Mouse (Mus musculus): ENCODE results near the gene Ralbp1. TPM values are rescaled to one million over a fixed set of nuclear protein-coding genes. Genes with fewer than 3 reads are reported as not detected.
A peak's percentile ranks its signal among the peaks of the same experiment; 100 is the strongest.

Gene Ralbp1
- polyA plus RNA-seq, 1 experiment from 2014 or later, result 46.4 TPM

DNA sequence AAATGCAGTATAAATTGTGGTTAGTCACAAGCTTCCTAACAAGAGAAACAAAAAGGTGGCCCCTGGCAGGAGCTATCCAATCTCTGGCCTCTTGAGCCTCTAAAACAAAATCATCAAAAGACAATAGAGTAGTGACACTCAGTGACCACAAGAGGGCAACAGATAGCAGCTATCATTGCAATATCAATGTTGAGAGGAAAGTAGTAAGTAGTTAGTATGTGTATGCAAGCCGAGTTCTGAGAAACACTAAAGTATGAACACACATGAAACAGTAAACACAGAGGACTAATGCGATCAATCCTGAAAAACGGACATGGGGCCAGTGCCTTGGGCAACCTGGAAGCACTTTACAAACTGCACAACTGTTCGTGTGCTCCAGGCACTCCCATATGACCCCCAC, 20.9 kb downstream of the Ralbp1 start:
- Histone ChIP-seq H3K4me1 (replicated peaks) (no peaks in the 10 kb centered on the region), H3K27me3 (ENCODE audit: insufficient read depth, poor library complexity, severe bottlenecking) (no peaks in the 10 kb centered on the region), H3K4me3 (no peak overlapping the region), H3K9me3 (no peaks in the 10 kb centered on the region), H3K36me3 (peaks cover 46% of the 10 kb centered on the region), H3K27ac (no peak overlapping the region)
- no peak for DNase-seq (ENCODE audit: low spot score)
- 44% methylated on average over 4 of the region's 4 CpGs for WGBS

DNA sequence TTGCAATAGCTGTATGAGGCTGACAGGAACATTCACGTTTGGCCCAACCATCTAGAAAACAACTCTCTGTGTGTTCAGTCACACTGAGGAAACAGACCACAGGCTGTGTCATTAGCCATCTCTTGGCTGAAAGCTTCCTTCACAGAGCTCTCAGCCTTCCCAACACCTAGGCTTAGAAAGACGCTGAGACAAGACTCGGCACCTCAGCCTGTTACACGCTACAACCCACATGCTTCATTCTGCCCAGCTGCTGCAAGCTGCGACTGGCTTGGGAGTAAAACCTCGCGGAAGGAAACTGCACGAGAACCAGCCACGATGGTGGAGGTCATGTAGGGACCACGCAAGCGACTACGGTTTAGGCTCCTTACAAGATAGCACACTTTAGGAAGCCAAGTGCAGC, 21.8 kb downstream of the Ralbp1 start:
- Histone ChIP-seq H3K4me1 (replicated peaks) (no peaks in the 10 kb centered on the region), H3K36me3 (peaks cover 51% of the 10 kb centered on the region), H3K27me3 (ENCODE audit: insufficient read depth, poor library complexity, severe bottlenecking) (no peaks in the 10 kb centered on the region), H3K4me3 (no peak overlapping the region), H3K27ac (no peak overlapping the region), H3K9me3 (no peaks in the 10 kb centered on the region)
- no peak for DNase-seq (ENCODE audit: low spot score)
- WGBS, result 95% methylated on average over 12 of the region's 12 CpGs

DNA sequence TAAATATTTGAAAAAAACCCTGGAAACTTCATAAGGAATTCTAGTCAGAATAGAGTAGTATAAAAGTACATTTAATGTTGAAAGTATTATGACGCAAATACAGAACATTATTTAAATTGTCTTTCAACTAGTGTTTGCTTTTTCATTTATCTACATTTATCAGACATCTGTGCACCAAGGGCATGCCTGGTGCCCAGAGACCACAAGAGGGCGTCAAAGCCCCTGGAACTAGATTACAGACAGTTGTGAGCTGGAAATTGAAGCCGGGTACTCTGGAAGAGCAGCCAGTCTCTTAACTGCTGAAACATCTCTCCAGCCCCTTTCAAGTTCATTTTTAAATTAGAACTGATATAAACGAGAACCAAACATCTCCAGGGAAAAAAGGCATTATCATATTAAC, 23.0 kb downstream of the Ralbp1 start:
- H3K4me1 ChIP-seq (replicated peaks), result no peaks in the 10 kb centered on the region
- H3K36me3 ChIP-seq, result peaks cover 62% of the 10 kb centered on the region
- WGBS, result 61% methylated on average over 4 of the region's 4 CpGs

GRCm38 (mm10) chr17:65857617-65858016, 28.0 kb downstream of the Ralbp1 start:
- Histone ChIP-seq H3K36me3 (peaks cover 79% of the 10 kb centered on the region), H3K27ac (no peak overlapping the region), H3K4me3 (no peak overlapping the region), H3K27me3 (ENCODE audit: insufficient read depth, poor library complexity, severe bottlenecking) (no peaks in the 10 kb centered on the region), H3K9me3 (no peaks in the 10 kb centered on the region), H3K4me1 (replicated peaks) (no peaks in the 10 kb centered on the region)
- WGBS, result 90% methylated on average over 4 of the region's 4 CpGs
- no peak for DNase-seq (ENCODE audit: low spot score)

More for the DNA sequence above, 23.0 kb downstream of the Ralbp1 start:
- H3K27me3 ChIP-seq (ENCODE audit: insufficient read depth, poor library complexity, severe bottlenecking), result no peaks in the 10 kb centered on the region
- H3K9me3 ChIP-seq, result no peaks in the 10 kb centered on the region
- no peak overlapping the region for H3K4me3 ChIP-seq
- H3K27ac ChIP-seq, result no peak overlapping the region
- peak; percentile 50 for DNase-seq (ENCODE audit: low spot score)

- no peaks in the 10 kb centered on the region for H3K9me3 ChIP-seq
- H3K36me3 ChIP-seq, result peaks cover 94% of the 10 kb centered on the region
- WGBS, result 93% methylated on average over 4 of the region's 4 CpGs
Observed at GRCm38 (mm10) chr17:65854006-65854405, 31.6 kb downstream of the Ralbp1 start.

DNA sequence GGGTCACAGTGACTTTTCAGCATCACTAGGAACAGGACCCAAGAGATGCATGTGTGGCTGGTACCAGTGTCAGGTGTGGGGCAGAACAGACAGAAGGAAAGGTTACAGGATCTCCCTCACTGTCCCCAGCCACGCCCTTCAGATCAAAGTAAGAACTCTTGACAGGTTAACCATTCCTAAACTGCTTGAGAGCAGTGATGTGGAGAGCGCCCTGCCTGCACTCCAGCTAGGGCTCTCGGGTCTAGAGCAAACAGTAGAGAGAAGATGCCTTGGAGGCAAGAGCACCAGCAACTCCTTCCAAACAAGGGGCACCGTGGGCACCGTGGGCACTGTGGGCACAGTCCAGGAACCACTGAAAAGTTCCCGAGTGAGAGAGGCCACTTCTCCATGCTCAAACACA, 32.3 kb downstream of the Ralbp1 start:
- no peak overlapping the region for H3K27ac ChIP-seq
- peaks cover 93% of the 10 kb centered on the region for H3K36me3 ChIP-seq
- no peak for DNase-seq (ENCODE audit: low spot score)
- H3K4me1 ChIP-seq (replicated peaks), result no peaks in the 10 kb centered on the region
- 85% methylated on average over 6 of the region's 6 CpGs for WGBS
- no peaks in the 10 kb centered on the region for H3K27me3 ChIP-seq (ENCODE audit: insufficient read depth, poor library complexity, severe bottlenecking)
- no peaks in the 10 kb centered on the region for H3K9me3 ChIP-seq
- no peak overlapping the region for H3K4me3 ChIP-seq

More at GRCm38 (mm10) chr17:65854006-65854405, 31.6 kb downstream of the Ralbp1 start:
- Histone ChIP-seq H3K27me3 (ENCODE audit: insufficient read depth, poor library complexity, severe bottlenecking) (no peaks in the 10 kb centered on the region), H3K27ac (no peak overlapping the region), H3K4me1 (replicated peaks) (no peaks in the 10 kb centered on the region), H3K4me3 (no peak overlapping the region)
- no peak for DNase-seq (ENCODE audit: low spot score)

GRCm38 (mm10) chr17:65851749-65852148, 33.8 kb downstream of the Ralbp1 start:
- DNase-seq (ENCODE audit: low spot score), result no peak
- H3K9me3 ChIP-seq, result no peaks in the 10 kb centered on the region
- no peaks in the 10 kb centered on the region for H3K27me3 ChIP-seq (ENCODE audit: insufficient read depth, poor library complexity, severe bottlenecking)
- H3K4me1 ChIP-seq (replicated peaks), result no peaks in the 10 kb centered on the region
- H3K27ac ChIP-seq, result no peak overlapping the region
- WGBS, result 90% methylated on average over 6 of the region's 6 CpGs
- H3K4me3 ChIP-seq, result no peak overlapping the region
- peaks cover 91% of the 10 kb centered on the region for H3K36me3 ChIP-seq

DNA sequence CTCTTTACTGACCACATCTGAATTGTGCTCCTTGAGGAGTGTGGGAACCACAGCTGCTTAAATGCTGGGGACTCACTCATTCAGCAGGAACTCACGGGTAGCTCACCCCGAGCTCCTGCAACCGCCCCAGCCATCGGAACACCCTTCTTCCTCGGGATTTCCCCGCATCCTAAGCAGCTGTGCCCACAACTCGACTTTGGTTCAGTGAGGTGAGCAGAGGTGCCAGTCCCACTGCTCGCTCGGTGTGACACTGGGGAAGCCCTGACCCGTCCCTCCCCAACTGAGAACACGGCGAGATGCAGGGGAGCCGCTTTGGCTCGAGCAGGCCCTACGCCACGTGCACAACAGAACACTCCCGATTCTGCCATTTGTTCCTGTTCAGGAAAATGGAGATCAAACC, 35.1 kb downstream of the Ralbp1 start:
- H3K4me3 ChIP-seq, result no peak overlapping the region
- H3K4me1 ChIP-seq (replicated peaks), result no peaks in the 10 kb centered on the region
- peaks cover 86% of the 10 kb centered on the region for H3K36me3 ChIP-seq
- no peaks in the 10 kb centered on the region for H3K9me3 ChIP-seq
- 92% methylated on average over 17 of the region's 17 CpGs for WGBS
- no peaks in the 10 kb centered on the region for H3K27me3 ChIP-seq (ENCODE audit: insufficient read depth, poor library complexity, severe bottlenecking)
- no peak for DNase-seq (ENCODE audit: low spot score)
- H3K27ac ChIP-seq, result no peak overlapping the region

DNA sequence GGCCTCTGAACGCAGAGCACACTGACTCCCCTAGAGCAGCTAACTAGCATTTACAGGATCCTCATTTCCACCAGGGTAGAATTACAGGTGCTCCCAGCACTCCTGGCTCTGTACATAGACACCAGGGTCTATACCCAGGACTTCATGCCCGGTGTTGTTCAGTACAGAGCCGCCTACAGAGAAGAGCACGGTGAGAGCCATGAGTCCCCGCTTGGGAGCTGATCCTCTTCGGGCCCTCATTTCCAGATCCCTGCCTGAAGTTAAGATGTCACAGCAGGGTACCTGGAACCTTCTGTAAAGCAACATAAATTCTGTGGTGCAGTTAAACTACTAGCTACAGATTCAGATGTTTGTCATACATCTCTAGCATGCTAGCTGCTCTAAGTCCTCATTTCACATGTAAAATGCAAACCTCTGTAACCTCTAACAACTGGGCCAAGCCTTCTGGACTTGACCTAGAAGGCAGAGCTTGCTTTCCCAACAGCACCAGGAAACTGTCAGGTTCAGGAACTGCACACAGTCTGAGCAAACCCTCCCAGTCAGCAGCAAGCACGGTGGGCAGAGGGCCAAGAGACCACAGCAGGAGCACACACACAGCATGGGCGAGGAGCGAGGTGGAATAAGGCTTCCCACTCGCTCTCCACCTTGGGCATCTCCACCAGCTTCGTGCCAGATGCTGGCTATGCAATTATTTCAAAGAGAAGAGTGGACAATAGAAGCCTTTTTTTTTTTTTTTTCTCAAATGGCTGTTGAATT, 37.7 kb downstream of the Ralbp1 start:
- H3K9me3 ChIP-seq, result no peaks in the 10 kb centered on the region
- no peak overlapping the region for H3K27ac ChIP-seq
- WGBS, result 85% methylated on average over 11 of the region's 11 CpGs
- H3K4me3 ChIP-seq, result no peak overlapping the region
- DNase-seq (ENCODE audit: low spot score), result no peak
- peaks cover 92% of the 10 kb centered on the region for H3K36me3 ChIP-seq
- no peaks in the 10 kb centered on the region for H3K27me3 ChIP-seq (ENCODE audit: insufficient read depth, poor library complexity, severe bottlenecking)
- no peaks in the 10 kb centered on the region for H3K4me1 ChIP-seq (replicated peaks)

- no peak for DNase-seq (ENCODE audit: low spot score)
- no peak overlapping the region for H3K27ac ChIP-seq
- H3K4me1 ChIP-seq (replicated peaks), result no peaks in the 10 kb centered on the region
- 91% methylated on average over 6 of the region's 6 CpGs for WGBS
- H3K9me3 ChIP-seq, result no peaks in the 10 kb centered on the region
- no peaks in the 10 kb centered on the region for H3K27me3 ChIP-seq (ENCODE audit: insufficient read depth, poor library complexity, severe bottlenecking)
- H3K4me3 ChIP-seq, result no peak overlapping the region
- peaks cover 92% of the 10 kb centered on the region for H3K36me3 ChIP-seq
Observed at GRCm38 (mm10) chr17:65845423-65845822, 40.2 kb downstream of the Ralbp1 start.

DNA sequence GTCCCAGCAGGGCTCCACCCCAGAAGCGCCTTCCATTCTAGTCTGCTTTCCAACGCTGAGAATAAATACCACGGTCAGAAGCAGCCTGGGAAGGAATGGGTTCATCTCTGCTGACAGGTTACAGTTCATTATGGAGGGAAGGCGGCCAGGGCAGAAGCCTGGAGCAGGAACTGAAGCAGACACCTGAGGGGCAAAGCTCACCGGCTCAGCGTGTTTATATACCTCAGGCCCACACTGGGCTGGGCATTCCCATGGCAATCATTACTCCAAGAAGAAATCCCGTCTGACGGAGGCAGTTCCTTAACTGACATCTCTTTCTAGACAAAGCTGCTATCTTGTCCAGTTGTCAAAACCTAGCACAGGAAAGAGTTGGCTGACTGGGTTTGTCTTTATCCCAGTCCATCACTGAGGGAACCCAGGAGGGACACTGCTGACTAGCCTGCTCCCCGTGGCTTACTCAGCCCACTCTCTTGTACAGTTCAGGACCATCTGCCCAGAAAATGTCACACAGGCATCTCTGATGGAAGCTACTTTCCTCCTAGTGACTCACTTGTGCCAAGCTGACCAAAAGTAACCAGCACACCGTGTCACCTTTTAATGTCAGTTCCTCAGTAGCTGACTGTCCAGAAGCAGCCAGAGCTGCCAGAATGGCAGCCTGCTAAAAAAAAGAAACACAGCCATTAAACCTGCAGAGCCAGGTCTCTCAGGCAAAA, 42.8 kb downstream of the Ralbp1 start:
- no peaks in the 10 kb centered on the region for H3K9me3 ChIP-seq
- peaks cover 94% of the 10 kb centered on the region for H3K36me3 ChIP-seq
- H3K27me3 ChIP-seq (ENCODE audit: insufficient read depth, poor library complexity, severe bottlenecking), result no peaks in the 10 kb centered on the region
- no peak for DNase-seq (ENCODE audit: low spot score)
- 90% methylated on average over 10 of the region's 10 CpGs for WGBS
- H3K4me3 ChIP-seq, result no peak overlapping the region
- no peaks in the 10 kb centered on the region for H3K4me1 ChIP-seq (replicated peaks)
- no peak overlapping the region for H3K27ac ChIP-seq

- H3K4me3 ChIP-seq, result no peak overlapping the region
- no peak overlapping the region for H3K27ac ChIP-seq
- H3K9me3 ChIP-seq, result no peaks in the 10 kb centered on the region
- no peaks in the 10 kb centered on the region for H3K4me1 ChIP-seq (replicated peaks)
- H3K36me3 ChIP-seq, result peaks cover 100% of the 10 kb centered on the region
- DNase-seq (ENCODE audit: low spot score), result no peak
- H3K27me3 ChIP-seq (ENCODE audit: insufficient read depth, poor library complexity, severe bottlenecking), result no peaks in the 10 kb centered on the region
- 91% methylated on average over 7 of the region's 7 CpGs for WGBS
Observed at GRCm38 (mm10) chr17:65839541-65840256, 45.9 kb downstream of the Ralbp1 start.

- Histone ChIP-seq H3K36me3 (peaks cover 99% of the 10 kb centered on the region), H3K4me1 (replicated peaks) (no peaks in the 10 kb centered on the region), H3K27me3 (ENCODE audit: insufficient read depth, poor library complexity, severe bottlenecking) (no peaks in the 10 kb centered on the region), H3K27ac (no peak overlapping the region), H3K9me3 (no peaks in the 10 kb centered on the region), H3K4me3 (no peak overlapping the region)
- 90% methylated on average over 3 of the region's 3 CpGs for WGBS
- DNase-seq (ENCODE audit: low spot score), result no peak
Observed at GRCm38 (mm10) chr17:65836746-65837145, 48.9 kb downstream of the Ralbp1 start.
